Comparison of ENCODE assay signal across 8 mouse cellular contexts in genomic region chr11:42182825-42183152, GRCm38 (mm10). TPM values are rescaled to one million over a fixed set of nuclear protein-coding genes. Genes with fewer than 3 reads are reported as not detected.
DNase-seq lines count a peak whose midpoint lies in the region; ATAC-seq lines count a peak whose summit lies in the region.

Gene Gabra1, minus strand, starts transcription at chr11:42182930.

- H3K4me3 ChIP-seq in forebrain, embryonic 11.5 days (ENCODE audit: low read depth, low read length): peak within 1 kb of the TSS; percentile 48
- H3K4me3 ChIP-seq in midbrain, embryonic 12.5 days: peak within 1 kb of the TSS; percentile 59

- peak; percentile 72 for ATAC-seq in frontal cortex, adult (ENCODE audit: low TSS enrichment)
- ATAC-seq in forebrain, embryonic 11.5 days (replicated peaks; ENCODE audit: low FRiP score): peak; percentile 78
- ATAC-seq in midbrain, embryonic 12.5 days (ENCODE audit: low FRiP score, low read depth): peak; percentile 76

- H3K4me1 ChIP-seq in forebrain, embryonic 11.5 days (replicated peaks; ENCODE audit: control insufficient read depth, insufficient read depth, low read length): peaks cover 3% of the 10 kb centered on the region
- no peaks in the 10 kb centered on the region for H3K4me1 ChIP-seq in midbrain, embryonic 12.5 days

- peak within 1 kb of the TSS; percentile 85 for H3K4me2 ChIP-seq in forebrain, embryonic 11.5 days (ENCODE audit: low read depth, low read length, severe bottlenecking)
- H3K4me2 ChIP-seq in midbrain, embryonic 12.5 days (replicated peaks): peak within 1 kb of the TSS; percentile 72

- no peaks in the 10 kb centered on the region for H3K36me3 ChIP-seq in forebrain, embryonic 11.5 days (ENCODE audit: control insufficient read depth, insufficient read depth, low read length)
- no peaks in the 10 kb centered on the region for H3K36me3 ChIP-seq in midbrain, embryonic 12.5 days

- H3K9ac ChIP-seq in forebrain, embryonic 11.5 days (ENCODE audit: low read length): peak within 1 kb of the TSS; percentile 74
- peak within 1 kb of the TSS; percentile 75 for H3K9ac ChIP-seq in midbrain, embryonic 12.5 days (replicated peaks)

- DNase-seq in frontal cortex, postnatal 14 days (ENCODE audit: low spot score in 2 of 2): no peak
- peak; percentile 17 for DNase-seq in ZHBTc4 (ENCODE audit: low read depth, low spot score)
- peak; percentile 61 for DNase-seq in forebrain, embryonic 11.5 days (ENCODE audit: low spot score)
- peak; percentile 22 to 33 for DNase-seq in layer of hippocampus, postnatal 10 days (ENCODE audit: low spot score in 2 of 2)
- DNase-seq in c-Kit-positive CD71-positive TER-119-positive erythroid progenitor cells, embryonic 14.5 days (ENCODE audit: low spot score): no peak
- DNase-seq in lung, postnatal 36 days: no peak

- H3K27me3 ChIP-seq in forebrain, embryonic 11.5 days (ENCODE audit: control insufficient read depth, insufficient read depth, low read length): peaks cover 5% of the 10 kb centered on the region; the same call in 1 of the 2 replicates
- peaks cover 4% of the 10 kb centered on the region for H3K27me3 ChIP-seq in midbrain, embryonic 12.5 days

- H3K9me3 ChIP-seq in forebrain, embryonic 11.5 days (ENCODE audit: control insufficient read depth, low read length): no peaks in the 10 kb centered on the region
- no peaks in the 10 kb centered on the region for H3K9me3 ChIP-seq in midbrain, embryonic 12.5 days

- 2% methylated on average over 13 of the region's 13 CpGs for WGBS in forebrain, embryonic 11.5 days
- WGBS in midbrain, embryonic 12.5 days: under 1% methylated on average over 13 of the region's 13 CpGs

- no peak within 1 kb of the TSS for H3K27ac ChIP-seq in forebrain, embryonic 11.5 days (ENCODE audit: low read depth, low read length)
- H3K27ac ChIP-seq in midbrain, embryonic 12.5 days (replicated peaks): peak within 1 kb of the TSS; percentile 65

RNA-seq across cellular contexts. Expression of gene Gabra1, which starts in this region (rescaled TPM):
- 1.2 and 1.7 TPM in 2 replicates for polyA plus RNA-seq in forebrain, embryonic 11.5 days (2014; fragmentation: Nextera tagmentation; extraction: Ambion mirVana)
- 100 to 1,000 TPM; 227 to 272 TPM for total RNA-seq in layer of hippocampus, postnatal 10 days (2021)
- polyA plus RNA-seq in midbrain, embryonic 12.5 days (2016; fragmentation: Nextera tagmentation; extraction: Ambion mirVana): 5.9 and 7.0 TPM in 2 replicates

Comparison
In these comparisons a context has a peak if more than half of its experiments do, and no peak if none do; other contexts are left out.
1. DNase-seq: peak in ZHBTc4 (single experiment), forebrain, embryonic 11.5 days (single experiment) and layer of hippocampus, postnatal 10 days (2 of 2); none in frontal cortex, postnatal 14 days (0 of 2), c-Kit-positive CD71-positive TER-119-positive erythroid progenitor cells, embryonic 14.5 days (single experiment) and lung, postnatal 36 days (single experiment).
2. Peak in every context shown above with its lines, with median percentiles within 50 percentile points of each other: ATAC-seq.